Mouse (Mus musculus) ES-Bruce4 (cell line): Measurements from ENCODE around the gene Nup133.

Experiments
- CTCF ChIP-seq: IDR thresholded peaks from one replicate; pipeline ENCODE4 v1.8.1; 2011; ENCODE audit warnings: low read depth, low read length
- POLR2A ChIP-seq: IDR thresholded peaks from one replicate; pipeline ENCODE4 v1.8.1; 2011; ENCODE audit warnings: low read length; ENCODE audit not compliant: insufficient read depth

- TF ChIP-seq POLR2A (no peak), CTCF (no peak)
Observed at GRCm38 (mm10) chr8:123949686-123949986, 571 bp upstream of the Nup133 start.
